8 mouse cellular contexts compared by ENCODE assay signal in the genomic region with DNA sequence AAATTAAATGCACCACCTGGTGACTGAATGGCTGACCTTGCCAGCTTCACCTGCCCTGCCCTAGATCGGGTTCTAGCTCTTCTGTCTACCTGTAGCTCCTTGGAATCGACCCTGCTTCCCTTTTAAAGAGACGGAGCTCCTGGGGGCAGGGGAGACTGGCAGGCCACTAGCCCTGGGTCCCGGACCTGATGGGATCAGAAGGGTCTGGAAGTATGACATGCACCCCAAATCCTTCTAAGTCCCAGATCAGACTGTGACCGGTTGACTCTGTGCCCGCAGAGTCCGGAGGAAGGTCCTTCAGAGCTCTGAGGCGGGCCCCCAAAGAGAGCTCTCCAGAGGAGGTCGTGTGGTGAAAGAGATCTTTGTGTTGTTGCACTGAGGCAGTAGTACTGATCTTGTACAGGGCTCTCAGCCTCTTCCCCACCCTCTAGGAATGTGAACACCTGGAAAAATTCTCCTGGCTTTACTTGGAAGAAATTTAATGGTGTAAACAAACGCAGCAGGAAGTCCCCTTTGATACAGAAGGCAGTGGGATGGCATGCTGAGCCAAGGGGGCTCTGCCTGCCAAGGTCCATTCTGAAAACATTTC.
A peak's percentile ranks its signal among the peaks of the same experiment; 100 is the strongest.
DNase-seq lines count a peak whose midpoint lies in the region; ATAC-seq and TF ChIP-seq lines count a peak whose summit lies in the region.

No protein-coding gene starts in this region.

- no peak for TF ChIP-seq CTCF in kidney, postnatal 0 days (IDR thresholded peaks at IDR 0.05; ENCODE audit: low read depth)

- DNase-seq in kidney, postnatal 0 days (ENCODE audit: low spot score) = no peak
- DNase-seq in kidney, postnatal 14 days = no peak
- no peak for DNase-seq in spleen, adult 12 weeks (ENCODE audit: low spot score)
- no peak for DNase-seq in frontal cortex, adult 2 months (ENCODE audit: extremely low spot score in 1 of 2, low spot score in 1 of 2)
- no peak for DNase-seq in gastrocnemius, postnatal 25 days

- H3K4me1 ChIP-seq in kidney, postnatal 0 days (replicated peaks; ENCODE audit: insufficient read depth, low read length) = peaks cover 20% of the 10 kb centered on the region
- peaks cover 26% of the 10 kb centered on the region for H3K4me1 ChIP-seq in forebrain, embryonic 13.5 days
- peaks cover 29% of the 10 kb centered on the region for H3K4me1 ChIP-seq in limb, embryonic 13.5 days
- H3K4me1 ChIP-seq in neural tube, embryonic 15.5 days = peaks cover 26% of the 10 kb centered on the region

- peak overlapping the region; percentile 69 for H3K4me2 ChIP-seq in kidney, postnatal 0 days (ENCODE audit: low read length)
- H3K4me2 ChIP-seq in forebrain, embryonic 13.5 days = peak overlapping the region; percentile 65
- peak overlapping the region; percentile 68 for H3K4me2 ChIP-seq in limb, embryonic 13.5 days (replicated peaks)
- H3K4me2 ChIP-seq in neural tube, embryonic 15.5 days = peak overlapping the region; percentile 54

- H3K9me3 ChIP-seq in kidney, postnatal 0 days (replicated peaks; ENCODE audit: low read length) = no peaks in the 10 kb centered on the region
- H3K9me3 ChIP-seq in forebrain, embryonic 13.5 days (replicated peaks) = no peaks in the 10 kb centered on the region
- no peaks in the 10 kb centered on the region for H3K9me3 ChIP-seq in limb, embryonic 13.5 days
- no peaks in the 10 kb centered on the region for H3K9me3 ChIP-seq in neural tube, embryonic 15.5 days (replicated peaks)

- H3K9ac ChIP-seq in kidney, postnatal 0 days (ENCODE audit: low read depth, low read length) = peak overlapping the region; percentile 37; the same call in 1 of the 2 replicates
- peak overlapping the region; percentile 37; the same call in 1 of the 2 replicates for H3K9ac ChIP-seq in forebrain, embryonic 13.5 days
- H3K9ac ChIP-seq in limb, embryonic 13.5 days = no peak overlapping the region
- no peak overlapping the region for H3K9ac ChIP-seq in neural tube, embryonic 15.5 days (replicated peaks)

- peak; percentile 51; the same call in 1 of the 2 replicates for ATAC-seq in kidney, postnatal 0 days (replicated peaks; ENCODE audit: low FRiP score, low read depth)
- peak; percentile 59 for ATAC-seq in forebrain, embryonic 13.5 days
- peak; percentile 72 for ATAC-seq in limb, embryonic 13.5 days (ENCODE audit: low FRiP score, low read depth)
- ATAC-seq in neural tube, embryonic 15.5 days (ENCODE audit: low FRiP score) = peak; percentile 59; the same call in 1 of the 2 replicates

- no peaks in the 10 kb centered on the region for H3K36me3 ChIP-seq in kidney, postnatal 0 days (ENCODE audit: insufficient read depth, low read length)
- H3K36me3 ChIP-seq in forebrain, embryonic 13.5 days (ENCODE audit: poor library complexity, severe bottlenecking) = no peaks in the 10 kb centered on the region
- no peaks in the 10 kb centered on the region for H3K36me3 ChIP-seq in limb, embryonic 13.5 days
- H3K36me3 ChIP-seq in neural tube, embryonic 15.5 days = no peaks in the 10 kb centered on the region

- no peaks in the 10 kb centered on the region for H3K27me3 ChIP-seq in kidney, postnatal 0 days (ENCODE audit: insufficient read depth, low read length)
- peaks cover 16% of the 10 kb centered on the region for H3K27me3 ChIP-seq in forebrain, embryonic 13.5 days
- H3K27me3 ChIP-seq in limb, embryonic 13.5 days = peaks cover 22% of the 10 kb centered on the region
- H3K27me3 ChIP-seq in neural tube, embryonic 15.5 days (replicated peaks) = peaks cover 4% of the 10 kb centered on the region; the same call in 1 of the 2 replicates

- peak overlapping the region; percentile 81 for H3K27ac ChIP-seq in kidney, postnatal 0 days
- H3K27ac ChIP-seq in forebrain, embryonic 13.5 days = no peak overlapping the region
- H3K27ac ChIP-seq in limb, embryonic 13.5 days = peak overlapping the region; percentile 61; the same call in 1 of the 2 replicates
- no peak overlapping the region for H3K27ac ChIP-seq in neural tube, embryonic 15.5 days (replicated peaks)

- H3K4me3 ChIP-seq in kidney, postnatal 0 days (replicated peaks; ENCODE audit: low read depth, low read length) = peak overlapping the region; percentile 13; the same call in 1 of the 2 replicates
- peak overlapping the region; percentile 30 for H3K4me3 ChIP-seq in forebrain, embryonic 13.5 days
- H3K4me3 ChIP-seq in limb, embryonic 13.5 days = peak overlapping the region; percentile 28
- peak overlapping the region; percentile 24 for H3K4me3 ChIP-seq in neural tube, embryonic 15.5 days (replicated peaks)

- 18% methylated on average over 10 of the region's 10 CpGs for WGBS in kidney, postnatal 0 days
- 3% methylated on average over 10 of the region's 10 CpGs for WGBS in forebrain, embryonic 13.5 days
- WGBS in limb, embryonic 13.5 days = 4% methylated on average over 10 of the region's 10 CpGs
- 5% methylated on average over 10 of the region's 10 CpGs for WGBS in neural tube, embryonic 15.5 days

Comparison
In these comparisons a context has a peak if more than half of its experiments do, and no peak if none do; other contexts are left out.
1. H3K27ac ChIP-seq: peak in kidney, postnatal 0 days (single experiment) and limb, embryonic 13.5 days (single experiment); none in forebrain, embryonic 13.5 days (single experiment) and neural tube, embryonic 15.5 days (single experiment).
2. H3K9ac ChIP-seq: peak in kidney, postnatal 0 days (single experiment) and forebrain, embryonic 13.5 days (single experiment); none in limb, embryonic 13.5 days (single experiment) and neural tube, embryonic 15.5 days (single experiment).
3. Peak in every context shown above with its lines, with median percentiles within 50 percentile points of each other: ATAC-seq, H3K4me2 ChIP-seq and H3K4me3 ChIP-seq.